Mouse (Mus musculus): Measurements from ENCODE around the gene Gm17604.

The Gm17604 gene

DNA sequence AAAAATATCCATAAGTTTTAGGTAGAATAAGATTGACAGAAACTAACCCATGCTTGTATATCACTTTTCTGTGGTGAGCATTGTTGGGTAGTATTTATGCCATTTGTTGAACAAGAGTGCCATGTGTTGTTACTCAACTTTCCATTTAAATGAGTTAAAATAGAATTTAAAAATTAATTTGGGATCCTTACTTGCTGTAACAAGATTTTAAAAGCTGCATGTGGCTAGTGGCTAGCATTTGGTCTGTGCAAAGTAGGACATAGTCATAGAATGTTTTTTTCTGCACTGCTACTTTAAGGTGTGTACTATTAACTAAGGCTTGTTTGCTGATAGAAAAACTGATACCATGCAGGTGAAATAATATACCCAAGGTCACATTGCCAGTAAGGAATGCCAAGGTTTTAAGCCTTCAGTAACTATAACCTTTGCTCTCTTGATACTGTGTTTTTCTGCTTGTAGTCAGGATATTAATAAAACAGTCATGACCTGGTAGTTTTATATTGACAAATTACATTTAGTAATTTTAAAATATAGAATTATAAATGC, at the start of gene Gm17604:
Gm17604 (minus strand) TSS at position 51 of the 546 bp plus-strand sequence.
- DNase-seq (ENCODE audit: extremely low read depth, low read depth), result no peak

GRCm38 (mm10) chrX:165049929-165050328, 45.3 kb upstream of the Gm17604 start:
- DNase-seq (ENCODE audit: extremely low read depth, low read depth), result no peak

- DNase-seq (ENCODE audit: extremely low read depth, low read depth), result no peak
Measured at GRCm38 (mm10) chrX:165003141-165003540, 1.5 kb downstream of the Gm17604 start.

DNA sequence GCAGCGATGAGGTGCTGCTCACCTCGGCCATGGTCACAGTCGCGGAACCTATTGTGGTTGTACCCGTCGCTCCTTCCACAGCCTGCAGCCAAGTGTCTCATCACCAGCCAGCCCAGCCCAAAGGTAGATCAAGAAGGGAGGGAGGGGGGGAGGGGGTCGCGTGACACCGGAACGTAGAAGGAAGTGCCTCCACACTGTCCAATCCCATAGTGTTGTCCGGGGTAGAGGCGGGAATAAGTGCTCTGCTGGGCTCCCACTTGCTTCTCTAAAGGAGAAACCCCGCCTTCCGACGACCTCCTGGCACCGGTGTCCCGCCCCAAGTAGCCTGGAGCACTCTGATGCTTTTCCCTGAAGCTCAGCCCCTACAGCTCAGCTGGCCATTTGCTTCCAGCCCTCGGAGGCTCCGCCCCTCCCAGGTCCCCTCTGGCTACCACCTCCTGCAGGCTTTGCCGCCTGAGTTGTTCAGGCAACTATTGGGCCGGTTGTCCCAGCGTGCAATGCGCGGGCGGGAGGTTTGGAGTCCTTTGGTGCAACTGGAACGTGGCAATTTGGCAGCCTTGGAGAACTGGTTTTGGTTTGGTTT, 24.3 kb downstream of the Gm17604 start, which contains the start of the genes Mospd2 and Fancb:
Mospd2 (minus strand) TSS at position 183 of the 583 bp plus-strand sequence.
Fancb (plus strand) TSS at position 400 of the 583 bp plus-strand sequence.
- peak; percentile 97 for DNase-seq (ENCODE audit: extremely low read depth, low read depth)

DNA sequence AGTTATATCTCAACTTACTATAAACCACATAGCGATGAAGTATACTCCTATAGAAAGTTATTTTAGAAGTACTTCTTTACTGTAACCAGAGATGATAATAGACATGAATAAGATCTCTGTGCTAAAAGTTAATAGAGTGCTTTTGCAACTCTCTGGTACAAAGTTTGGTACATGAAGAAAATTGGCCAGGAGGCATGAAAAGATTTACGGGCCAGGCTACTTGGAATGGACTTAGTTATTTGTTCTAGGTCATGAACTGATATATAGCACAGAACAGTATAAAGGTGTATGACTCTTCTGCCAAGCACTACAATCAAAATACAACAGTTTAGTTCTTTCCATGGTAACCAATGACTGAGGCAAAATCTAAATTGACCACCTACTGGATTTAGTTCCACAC, 25.8 kb downstream of the Gm17604 start:
- DNase-seq (ENCODE audit: extremely low read depth, low read depth), result no peak

DNA sequence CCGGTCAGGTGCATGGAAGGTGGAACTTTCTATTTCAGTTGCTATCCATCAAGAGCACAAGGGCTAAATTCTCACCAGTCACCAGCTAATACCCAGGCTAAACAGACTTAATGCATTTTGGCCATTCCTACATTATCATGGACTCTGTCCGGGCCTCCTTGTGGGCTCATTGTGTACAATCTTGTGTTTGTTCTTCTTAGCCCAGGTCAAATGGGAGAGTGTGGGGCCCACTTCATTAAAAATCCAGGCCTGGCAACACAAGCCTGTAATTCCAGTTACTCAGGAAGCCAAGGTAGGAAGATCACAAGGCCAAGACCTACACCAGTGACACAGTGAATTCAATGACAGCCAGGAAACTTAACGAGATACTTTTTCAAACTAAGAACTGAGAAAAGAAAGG, 33.4 kb downstream of the Gm17604 start:
- no peak for DNase-seq (ENCODE audit: extremely low read depth, low read depth)

DNA sequence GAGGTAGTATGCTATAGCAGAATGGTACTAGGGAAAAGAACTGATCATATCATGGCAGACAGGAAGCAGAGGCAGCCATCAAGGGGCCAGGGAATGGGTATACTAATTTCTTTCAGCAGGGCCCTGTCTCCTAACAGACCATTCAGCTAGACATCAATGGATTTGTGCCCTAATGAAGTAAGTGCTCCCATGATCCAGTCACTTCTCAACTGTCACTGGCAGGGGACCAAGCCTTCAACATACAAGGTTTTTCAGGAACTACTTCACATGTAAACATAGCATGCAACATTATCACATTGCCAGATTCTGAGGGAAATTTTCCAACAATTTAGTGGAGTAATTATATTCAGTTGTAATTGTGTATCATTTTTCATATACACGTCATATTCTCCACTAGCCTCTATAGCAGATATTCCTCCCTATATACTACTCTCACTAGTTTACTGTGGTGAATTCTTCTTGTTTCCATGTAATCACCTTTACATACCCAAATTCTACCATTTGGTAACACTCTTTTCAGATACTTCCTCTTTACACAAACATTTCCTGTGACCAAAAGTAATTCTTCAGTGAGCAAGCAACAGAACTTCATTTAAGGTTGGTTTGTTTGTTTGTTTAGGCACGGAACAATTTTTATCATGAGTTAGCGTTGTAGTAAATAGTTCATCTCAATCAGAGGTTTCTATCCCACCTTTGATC, 38.7 kb downstream of the Gm17604 start:
- DNase-seq (ENCODE audit: extremely low read depth, low read depth), result no peak
